In the genomic region with DNA sequence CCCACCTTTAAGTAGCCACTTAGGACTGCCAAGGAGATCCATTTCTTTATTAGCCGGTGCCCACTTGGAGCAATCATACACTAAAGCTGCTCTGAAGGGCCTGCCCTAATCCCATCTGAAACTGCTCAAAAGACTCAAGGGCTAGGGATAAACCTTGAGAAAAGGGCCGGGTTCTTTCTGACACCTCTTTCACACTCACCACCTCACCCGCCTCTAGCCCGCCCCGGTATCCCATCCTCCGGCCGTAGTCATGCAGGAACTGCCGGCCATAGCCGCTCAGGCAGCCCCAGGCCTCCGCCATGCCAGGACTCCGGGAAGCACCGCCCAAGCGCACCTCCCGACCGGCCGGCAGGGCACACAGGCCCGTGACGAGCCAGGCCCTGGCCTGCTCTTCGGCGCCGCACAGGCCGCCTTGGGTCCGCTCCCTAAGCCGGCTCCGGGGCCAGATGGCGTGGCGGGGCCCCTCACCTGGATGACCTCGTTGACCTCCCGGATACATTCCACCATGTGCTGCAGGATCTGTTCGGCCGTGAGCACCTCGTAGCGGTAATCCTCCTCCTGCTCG, we compare ENCODE assay signal across 8 mouse cellular contexts. TPM values are rescaled to one million over a fixed set of nuclear protein-coding genes. Genes with fewer than 3 reads are reported as not detected.
DNase-seq lines count a peak whose midpoint lies in the region; ATAC-seq and TF ChIP-seq lines count a peak whose summit lies in the region.

No protein-coding gene starts in this region.

- TF ChIP-seq POLR2A in CH12.LX (IDR thresholded peaks at IDR 0.05; ENCODE audit: low read depth, low read length) = no peak; the same call in 1 of the 2 replicates
- 0 out of 2 replicates have a peak, but pooled peaks have one; percentile 14 for TF ChIP-seq POLR2A in lung, adult 2 months (IDR thresholded peaks at IDR 0.05; ENCODE audit: borderline replicate concordance, extremely low read depth, low read depth, low read length)

- H3K4me2 ChIP-seq in CH12.LX (ENCODE audit: insufficient read depth, low read depth, poor library complexity, severe bottlenecking) = peak overlapping the region; percentile 76; the same call in 1 of the 2 replicates
- peak overlapping the region; percentile 94 for H3K4me2 ChIP-seq in forebrain, embryonic 11.5 days (ENCODE audit: low read depth, low read length, severe bottlenecking)
- H3K4me2 ChIP-seq in heart, embryonic 15.5 days = peak overlapping the region; percentile 78
- H3K4me2 ChIP-seq in neural tube, embryonic 14.5 days (ENCODE audit: low read depth, low read length) = peak overlapping the region; percentile 97

- peaks cover 0 to 27% of the 10 kb centered on the region in 2 experiments; a peak in 2 of 4 replicates for H3K4me1 ChIP-seq in CH12.LX (ENCODE audit: control insufficient read depth in 1 of 2, insufficient read depth in 2 of 2)
- no peaks in the 10 kb centered on the region for H3K4me1 ChIP-seq in forebrain, embryonic 11.5 days (replicated peaks; ENCODE audit: control insufficient read depth, insufficient read depth, low read length)
- peaks cover 18% of the 10 kb centered on the region for H3K4me1 ChIP-seq in heart, embryonic 15.5 days (replicated peaks)
- H3K4me1 ChIP-seq in lung, adult 2 months (ENCODE audit: control insufficient read depth, insufficient read depth, low read length) = peaks cover 5% of the 10 kb centered on the region; the same call in 1 of the 2 replicates
- peaks cover 21% of the 10 kb centered on the region for H3K4me1 ChIP-seq in neural tube, embryonic 14.5 days (ENCODE audit: control insufficient read depth, insufficient read depth, low read length)

- H3K4me3 ChIP-seq in CH12.LX (replicated peaks in 1 of 3; ENCODE audit: low read depth in 2 of 3, low read length in 2 of 3, poor library complexity in 1 of 3) = peak overlapping the region; percentile 90 to 99 (median 91)
- H3K4me3 ChIP-seq in forebrain, embryonic 11.5 days (ENCODE audit: low read depth, low read length) = peak overlapping the region; percentile 99
- peak overlapping the region; percentile 89 for H3K4me3 ChIP-seq in heart, embryonic 15.5 days
- peak overlapping the region; percentile 81 for H3K4me3 ChIP-seq in lung, adult 2 months (replicated peaks; ENCODE audit: extremely low read depth, low read depth, low read length)
- H3K4me3 ChIP-seq in neural tube, embryonic 14.5 days (ENCODE audit: low read depth, low read length) = peak overlapping the region; percentile 100

- H3K9me3 ChIP-seq in CH12.LX (replicated peaks; ENCODE audit: low read length) = no peaks in the 10 kb centered on the region
- H3K9me3 ChIP-seq in forebrain, embryonic 11.5 days (ENCODE audit: control insufficient read depth, low read length) = no peaks in the 10 kb centered on the region
- H3K9me3 ChIP-seq in heart, embryonic 15.5 days (replicated peaks) = no peaks in the 10 kb centered on the region
- H3K9me3 ChIP-seq in neural tube, embryonic 14.5 days (ENCODE audit: control insufficient read depth, low read length) = no peaks in the 10 kb centered on the region

- in situ Hi-C loops in CH12.LX (cut with MboI; ENCODE audit: low pct_ligation_motif_present, low pct_unique_long_range_greater_than_20kb, low sequenced_read_pairs) = no loop called here

- 0% methylated on average over 34 of the region's 34 CpGs for WGBS in forebrain, embryonic 11.5 days
- WGBS in heart, embryonic 15.5 days = under 1% methylated on average over 34 of the region's 34 CpGs
- WGBS in lung, adult 2 months = under 1% methylated on average over 34 of the region's 34 CpGs
- under 1% methylated on average over 34 of the region's 34 CpGs for WGBS in neural tube, embryonic 14.5 days

- H3K36me3 ChIP-seq in CH12.LX (replicated peaks in 1 of 2; ENCODE audit: control insufficient read depth in 1 of 2, insufficient read depth in 1 of 2, low read length in 1 of 2) = peaks cover 0 to 2% of the 10 kb centered on the region in 2 experiments
- no peaks in the 10 kb centered on the region for H3K36me3 ChIP-seq in forebrain, embryonic 11.5 days (ENCODE audit: control insufficient read depth, insufficient read depth, low read length)
- no peaks in the 10 kb centered on the region for H3K36me3 ChIP-seq in heart, embryonic 15.5 days
- H3K36me3 ChIP-seq in neural tube, embryonic 14.5 days (ENCODE audit: control insufficient read depth, insufficient read depth, low read length) = no peaks in the 10 kb centered on the region

- peak overlapping the region; percentile 89 for H3K9ac ChIP-seq in CH12.LX (ENCODE audit: insufficient read depth, low read depth)
- peak overlapping the region; percentile 97 for H3K9ac ChIP-seq in forebrain, embryonic 11.5 days (ENCODE audit: low read length)
- H3K9ac ChIP-seq in heart, embryonic 15.5 days = peak overlapping the region; percentile 96
- H3K9ac ChIP-seq in neural tube, embryonic 14.5 days (replicated peaks; ENCODE audit: low read depth, low read length) = peak overlapping the region; percentile 99

- dilution Hi-C loops in CH12.LX (cut with MboI; ENCODE audit: extremely low pct_ligation_motif_present, extremely low pct_unique_long_range_greater_than_20kb, low sequenced_read_pairs) = no loop called here

- peak; percentile 64 for ATAC-seq in forebrain, embryonic 11.5 days (replicated peaks; ENCODE audit: low FRiP score)
- ATAC-seq in heart, embryonic 15.5 days (replicated peaks; ENCODE audit: insufficient number of reproducible peaks, insufficient read depth, low FRiP score, low read depth) = peak; percentile 31
- ATAC-seq in neural tube, embryonic 14.5 days (ENCODE audit: low read depth) = peak; percentile 61

- no peak for TF ChIP-seq RAD21 in CH12.LX (IDR thresholded peaks at IDR 0.05; ENCODE audit: low read depth, low read length)

- peaks cover 42% of the 10 kb centered on the region for H3K79me2 ChIP-seq in CH12.LX (replicated peaks; ENCODE audit: control insufficient read depth, extremely low read depth, insufficient read depth, poor library complexity, severe bottlenecking)

- H3K27me3 ChIP-seq in CH12.LX (replicated peaks) = no peaks in the 10 kb centered on the region
- H3K27me3 ChIP-seq in forebrain, embryonic 11.5 days (ENCODE audit: control insufficient read depth, insufficient read depth, low read length) = no peaks in the 10 kb centered on the region
- no peaks in the 10 kb centered on the region for H3K27me3 ChIP-seq in heart, embryonic 15.5 days
- H3K27me3 ChIP-seq in neural tube, embryonic 14.5 days (ENCODE audit: control insufficient read depth, insufficient read depth, low read length) = no peaks in the 10 kb centered on the region

- TF ChIP-seq EP300 in CH12.LX (IDR thresholded peaks at IDR 0.05; ENCODE audit: low read length) = no peak

- H3K27ac ChIP-seq in CH12.LX (ENCODE audit: insufficient read depth, low read depth) = peak overlapping the region; percentile 86
- peak overlapping the region; percentile 98 for H3K27ac ChIP-seq in forebrain, embryonic 11.5 days (ENCODE audit: low read depth, low read length)
- peak overlapping the region; percentile 99 for H3K27ac ChIP-seq in heart, embryonic 15.5 days
- H3K27ac ChIP-seq in neural tube, embryonic 14.5 days (ENCODE audit: low read depth, low read length) = peak overlapping the region; percentile 99

- DNase-seq in CH12.LX (ENCODE audit: extremely low read depth) = no peak
- peak; percentile 60 for DNase-seq in c-Kit-negative CD71-positive TER-119-positive erythroid progenitor cells, embryonic 14.5 days (ENCODE audit: low read depth, low spot score)
- DNase-seq in forebrain, embryonic 11.5 days (ENCODE audit: low spot score) = peak; percentile 82
- DNase-seq in kidney, postnatal 36 days = peak; percentile 66 to 83
- peak; percentile 75 for DNase-seq in lung, adult 2 months
- peak; percentile 80 for DNase-seq in testis, postnatal 10 days (ENCODE audit: low spot score)

- no peak for TF ChIP-seq CTCF in CH12.LX (conservative IDR thresholded peaks at IDR 0.05 in 1 of 2, IDR thresholded peaks at IDR 0.05 in 1 of 2; ENCODE audit: low read depth in 2 of 2, low read length in 2 of 2)
- TF ChIP-seq CTCF in lung, adult 2 months (IDR thresholded peaks at IDR 0.05; ENCODE audit: insufficient read depth, low read length) = no peak

TF ChIP-seq in CH12.LX, 34 proteins besides CTCF, POLR2A, EP300 and RAD21 (continues in another document):
- TF ChIP-seq MAX (IDR thresholded peaks at IDR 0.05; ENCODE audit: low read length) (0 out of 2 replicates have a peak, but pooled peaks have one; percentile 10), ZKSCAN1 (IDR thresholded peaks at IDR 0.05; ENCODE audit: borderline replicate concordance, low read depth, low read length) (no peak), UBTF (IDR thresholded peaks at IDR 0.05; ENCODE audit: low read depth, low read length) (peak; percentile 90; the same call in 1 of the 2 replicates), NRF1 (IDR thresholded peaks at IDR 0.05; ENCODE audit: low read depth, low read length) (no peak), MXI1 (IDR thresholded peaks at IDR 0.05; ENCODE audit: low read depth, low read length) (peak; percentile 38; the same call in 1 of the 2 replicates), SIN3A (IDR thresholded peaks at IDR 0.05; ENCODE audit: low read length) (peak; percentile 52)

RNA-seq across cellular contexts. Expression of a gene that starts 0.8 kb away (rescaled TPM):
- total RNA-seq in CH12.LX (2012; rRNA removed) = 52.4 and 57.4 TPM in 2 replicates
- total RNA-seq in CH12.LX (2014; rRNA removed) = 38.7 and 45.2 TPM in 2 replicates
- polyA plus RNA-seq in CH12.LX (2012; ENCODE audit: insufficient read length, low read depth) = 68.7 and 70.9 TPM in 2 replicates
- 22.8 and 27.1 TPM in 2 replicates for polyA plus RNA-seq in forebrain, embryonic 11.5 days (2014; fragmentation: Nextera tagmentation; extraction: Ambion mirVana)
- 12.1 and 16.3 TPM in 2 replicates for polyA plus RNA-seq in heart, embryonic 15.5 days (2015; fragmentation: Nextera tagmentation; extraction: Ambion mirVana)
- polyA plus RNA-seq in lung, adult 2 months (2012; rRNA removed) = 15.0 and 20.1 TPM in 2 replicates
- 17.7 and 20.0 TPM in 2 replicates for polyA plus RNA-seq in neural tube, embryonic 14.5 days (2014; fragmentation: Nextera tagmentation; extraction: Ambion mirVana)

RNA-seq across cellular contexts. Expression of a gene that starts 53.7 kb away (rescaled TPM):
- total RNA-seq in CH12.LX (2012; rRNA removed) (61.7 and 65.8 TPM in 2 replicates), CH12.LX (2014; rRNA removed) (33.6 and 38.0 TPM in 2 replicates)
- polyA plus RNA-seq in CH12.LX (2012; ENCODE audit: insufficient read length, low read depth) = 35.6 and 37.1 TPM in 2 replicates
- polyA plus RNA-seq in forebrain, embryonic 11.5 days (2014; fragmentation: Nextera tagmentation; extraction: Ambion mirVana) = 44.2 and 44.5 TPM in 2 replicates
- polyA plus RNA-seq in heart, embryonic 15.5 days (2015; fragmentation: Nextera tagmentation; extraction: Ambion mirVana) = 59.6 and 75.5 TPM in 2 replicates
- 90.7 and 106 TPM in 2 replicates for polyA plus RNA-seq in lung, adult 2 months (2012; rRNA removed)
- polyA plus RNA-seq in neural tube, embryonic 14.5 days (2014; fragmentation: Nextera tagmentation; extraction: Ambion mirVana) = 49.0 and 63.3 TPM in 2 replicates

RNA-seq across cellular contexts. Expression of a gene that starts 54.1 kb away (rescaled TPM):
- total RNA-seq in CH12.LX (2012; rRNA removed) (0.64 and 0.97 TPM in 2 replicates), CH12.LX (2014; rRNA removed) (0.20 TPM in 1 of 2 replicates, not detected in the other)
- not detected in 2 replicates for polyA plus RNA-seq in CH12.LX (2012; ENCODE audit: insufficient read length, low read depth)
- not detected in 2 replicates for polyA plus RNA-seq in forebrain, embryonic 11.5 days (2014; fragmentation: Nextera tagmentation; extraction: Ambion mirVana)
- 0.13 and 0.19 TPM in 2 replicates for polyA plus RNA-seq in heart, embryonic 15.5 days (2015; fragmentation: Nextera tagmentation; extraction: Ambion mirVana)
- polyA plus RNA-seq in lung, adult 2 months (2012; rRNA removed) = 0.36 and 0.64 TPM in 2 replicates
- 0.68 and 0.94 TPM in 2 replicates for polyA plus RNA-seq in neural tube, embryonic 14.5 days (2014; fragmentation: Nextera tagmentation; extraction: Ambion mirVana)
